Mouse (Mus musculus): ENCODE data around the gene Hes1. TPM values are rescaled to one million over a fixed set of nuclear protein-coding genes. Genes with fewer than 3 reads are reported as not detected.

The Hes1 gene
- polyA plus RNA-seq, 1 experiment from 2014 or later = 4.7 TPM

GRCm38 (mm10) chr16:30113800-30114199, 49.6 kb downstream of the Hes1 start:
- peak; percentile 83 for ATAC-seq (ENCODE audit: low read depth)
- Histone ChIP-seq H3K9ac (ENCODE audit: low read depth, low read length) (no peak overlapping the region), H3K4me3 (ENCODE audit: low read depth, low read length) (no peak overlapping the region), H3K27ac (ENCODE audit: low read length) (peak overlapping the region; percentile 71), H3K4me2 (ENCODE audit: low read depth, low read length) (0 out of 2 replicates have a peak overlapping the region, but pooled peaks have one; percentile 14), H3K36me3 (ENCODE audit: control insufficient read depth, insufficient read depth) (no peaks in the 10 kb centered on the region), H3K27me3 (ENCODE audit: control insufficient read depth, insufficient read depth, low read depth, low read length) (no peaks in the 10 kb centered on the region), H3K4me1 (ENCODE audit: control insufficient read depth, low read depth, low read length) (no peaks in the 10 kb centered on the region; the same call in 1 of the 2 replicates), H3K9me3 (replicated peaks; ENCODE audit: control insufficient read depth, low read length) (no peaks in the 10 kb centered on the region)
- WGBS (ENCODE audit: insufficient replicate concordance) = 60% methylated on average over 8 of the region's 8 CpGs

GRCm38 (mm10) chr16:30114451-30114850, 50.3 kb downstream of the Hes1 start:
- H3K4me1 ChIP-seq (ENCODE audit: control insufficient read depth, low read depth, low read length) = no peaks in the 10 kb centered on the region; the same call in 1 of the 2 replicates
- no peak overlapping the region for H3K9ac ChIP-seq (ENCODE audit: low read depth, low read length)
- H3K4me3 ChIP-seq (ENCODE audit: low read depth, low read length) = no peak overlapping the region
- no peak overlapping the region for H3K4me2 ChIP-seq (ENCODE audit: low read depth, low read length)
- no peaks in the 10 kb centered on the region for H3K36me3 ChIP-seq (ENCODE audit: control insufficient read depth, insufficient read depth)
- no peaks in the 10 kb centered on the region for H3K9me3 ChIP-seq (replicated peaks; ENCODE audit: control insufficient read depth, low read length)
- no peak for ATAC-seq (ENCODE audit: low read depth)
- 66% methylated on average over 1 of the region's 1 CpGs for WGBS (ENCODE audit: insufficient replicate concordance)
- no peak overlapping the region for H3K27ac ChIP-seq (ENCODE audit: low read length)
- no peaks in the 10 kb centered on the region for H3K27me3 ChIP-seq (ENCODE audit: control insufficient read depth, insufficient read depth, low read depth, low read length)

Other genes starting within 250 kb of the Hes1 start
- 3.4 and 3.9 TPM in 2 replicates for gene Cpn2, start 203.1 kb downstream of the Hes1 start, polyA plus RNA-seq (2015; fragmentation: Nextera tagmentation; extraction: Ambion mirVana)
- 0.02 and 0.04 TPM in 2 replicates for gene Lrrc15, start 218.9 kb downstream of the Hes1 start, polyA plus RNA-seq (2015; fragmentation: Nextera tagmentation; extraction: Ambion mirVana)
- gene Gp5, start 246.4 kb downstream of the Hes1 start, polyA plus RNA-seq (2015; fragmentation: Nextera tagmentation; extraction: Ambion mirVana) = 9.3 and 10.5 TPM in 2 replicates